Mouse (Mus musculus) thymus, postnatal 25 days (tissue): ENCODE results near the gene Ip6k3.

Experiments
- DNase-seq: peaks from one replicate; pipeline ENCODE4 v3.0.0; 2022

The Ip6k3 gene

GRCm38 (mm10) chr17:27181666-27182065 lies 14.1 kb upstream of the Ip6k3 start:
- DNase-seq = no peak

GRCm38 (mm10) chr17:27179681-27180280 lies 12.2 kb upstream of the Ip6k3 start:
- DNase-seq = no peak

GRCm38 (mm10) chr17:27178427-27179177 lies 11.0 kb upstream of the Ip6k3 start:
- no peak for DNase-seq

- no peak for DNase-seq
These were observed 10.4 kb upstream of the Ip6k3 start for GRCm38 (mm10) chr17:27178019-27178418.

- no peak for DNase-seq
These were observed 9.2 kb upstream of the Ip6k3 start for GRCm38 (mm10) chr17:27176754-27177153.

- DNase-seq = no peak
These were observed 8.7 kb upstream of the Ip6k3 start for GRCm38 (mm10) chr17:27176287-27176686.

- DNase-seq = no peak
These were observed 7.7 kb upstream of the Ip6k3 start for GRCm38 (mm10) chr17:27175196-27175874.

- no peak for DNase-seq
These were observed 6.1 kb upstream of the Ip6k3 start for GRCm38 (mm10) chr17:27173715-27174114.

GRCm38 (mm10) chr17:27172459-27172858 lies 4.9 kb upstream of the Ip6k3 start:
- DNase-seq = no peak

GRCm38 (mm10) chr17:27171121-27171520 lies 3.5 kb upstream of the Ip6k3 start:
- DNase-seq = no peak

GRCm38 (mm10) chr17:27169952-27170695 lies 2.5 kb upstream of the Ip6k3 start:
- DNase-seq = no peak

- DNase-seq = no peak
These were observed 974 bp upstream of the Ip6k3 start for GRCm38 (mm10) chr17:27168569-27168968.

GRCm38 (mm10) chr17:27166901-27167300 lies 694 bp downstream of the Ip6k3 start:
- no peak for DNase-seq

GRCm38 (mm10) chr17:27165054-27165773 lies 2.4 kb downstream of the Ip6k3 start:
- no peak for DNase-seq

GRCm38 (mm10) chr17:27160905-27161304 lies 6.7 kb downstream of the Ip6k3 start:
- DNase-seq = no peak

GRCm38 (mm10) chr17:27159169-27159568 lies 8.4 kb downstream of the Ip6k3 start:
- DNase-seq = no peak

GRCm38 (mm10) chr17:27158439-27158838 lies 9.2 kb downstream of the Ip6k3 start:
- no peak for DNase-seq

- no peak for DNase-seq
These were observed 11.8 kb downstream of the Ip6k3 start for GRCm38 (mm10) chr17:27155752-27156151.

GRCm38 (mm10) chr17:27154881-27155280 lies 12.7 kb downstream of the Ip6k3 start:
- no peak for DNase-seq

- DNase-seq = no peak
These were observed 13.3 kb downstream of the Ip6k3 start for GRCm38 (mm10) chr17:27154256-27154655.

- no peak for DNase-seq
These were observed 13.8 kb downstream of the Ip6k3 start for GRCm38 (mm10) chr17:27153773-27154193.

- no peak for DNase-seq
These were observed 14.4 kb downstream of the Ip6k3 start for GRCm38 (mm10) chr17:27152976-27153723.
